Mouse (Mus musculus) sigmoid colon, adult 10 weeks (tissue): ENCODE results near the gene Pdcd1lg2. TPM values are rescaled to one million over a fixed set of nuclear protein-coding genes. Genes with fewer than 3 reads are reported as not detected.

Source experiments
- polyA plus RNA-seq: library from polyadenylated mRNA; stranded (reverse); fragments of 350-450 nt; fragmentation: Illumina TruSeq; extraction: RNeasy Lipid Tissue Mini Kit (QIAGEN cat#74804); gene quantifications from one replicate; pipeline ENCODE4 v1.2.3, GENCODE M21; 2014; ENCODE audit warnings: low read depth, low replicate concordance

Pdcd1lg2 gene
- 0.35 TPM for polyA plus RNA-seq

GRCm38 (mm10) chr19:29410619-29411018, at the start of gene Pdcd1lg2:
Pdcd1lg2 (plus strand) TSS chr19:29410919.

GRCm38 (mm10) chr19:29366969-29367622, 43.6 kb upstream of the Pdcd1lg2 start, which contains the start of the genes Plgrkt and Cd274:
Plgrkt (minus strand) TSS chr19:29367390.
Cd274 (plus strand) TSS chr19:29367455.

Other genes starting within 250 kb of the Pdcd1lg2 start
- 127 TPM for gene Jak2, start 159.1 kb upstream of the Pdcd1lg2 start, polyA plus RNA-seq
- 6.9 TPM for gene Insl6, start 85.6 kb upstream of the Pdcd1lg2 start, polyA plus RNA-seq
- gene Rln1, start 76.2 kb upstream of the Pdcd1lg2 start, polyA plus RNA-seq = not detected
- 345 TPM for gene Plgrkt, start 43.5 kb upstream of the Pdcd1lg2 start, polyA plus RNA-seq
- gene Cd274, start 43.5 kb upstream of the Pdcd1lg2 start, polyA plus RNA-seq = 12.9 TPM
- gene Ric1, start 111.4 kb downstream of the Pdcd1lg2 start, polyA plus RNA-seq = 30.9 TPM
- 107 TPM for gene Ermp1, start 237.5 kb downstream of the Pdcd1lg2 start, polyA plus RNA-seq